Mouse (Mus musculus): ENCODE data around the gene Gm10203.
"Not testable (repeated sequence)": the region's sequence is repeated elsewhere in the genome, so short reads cannot be mapped to it uniquely, and the experiment has no call there.

Gene Gm10203

DNA sequence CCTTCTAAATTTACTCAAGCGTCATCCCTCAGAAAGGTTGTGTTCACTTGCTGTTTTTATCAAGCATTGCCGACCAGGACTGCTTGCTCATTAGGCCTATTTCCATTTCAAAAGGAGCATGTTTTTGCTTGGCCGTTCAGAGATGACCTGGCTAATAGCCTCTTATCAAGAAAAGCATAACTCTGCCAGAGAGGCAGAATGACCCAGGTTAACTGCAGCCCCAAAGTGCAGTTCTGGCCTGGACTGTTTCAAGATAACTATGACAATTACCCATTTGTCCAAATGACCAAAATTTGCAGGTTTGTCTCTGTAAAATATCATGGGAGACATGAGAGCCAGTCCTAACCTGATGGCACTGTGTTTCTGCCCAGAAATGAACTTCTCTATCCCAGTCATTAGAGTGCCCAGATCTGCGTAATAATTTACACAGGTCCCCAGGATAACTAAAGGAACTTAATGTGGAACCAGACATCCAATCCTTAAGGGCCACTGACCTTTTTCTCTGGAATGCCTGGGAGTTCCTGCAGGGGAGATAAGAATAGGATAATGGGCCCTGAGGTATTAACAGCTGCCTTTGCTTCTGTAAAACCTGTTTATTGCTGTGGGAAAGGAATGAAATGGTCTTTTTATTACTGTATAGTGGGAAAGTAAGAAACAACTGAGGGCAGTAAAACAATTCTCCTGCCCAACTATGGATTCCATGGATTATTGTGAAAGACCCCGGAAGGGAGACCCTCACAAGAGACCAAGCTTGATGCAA lies 4.6 kb downstream of the Gm10203 start:
- DNase-seq (ENCODE audit: low read depth, low spot score): no peak

DNA sequence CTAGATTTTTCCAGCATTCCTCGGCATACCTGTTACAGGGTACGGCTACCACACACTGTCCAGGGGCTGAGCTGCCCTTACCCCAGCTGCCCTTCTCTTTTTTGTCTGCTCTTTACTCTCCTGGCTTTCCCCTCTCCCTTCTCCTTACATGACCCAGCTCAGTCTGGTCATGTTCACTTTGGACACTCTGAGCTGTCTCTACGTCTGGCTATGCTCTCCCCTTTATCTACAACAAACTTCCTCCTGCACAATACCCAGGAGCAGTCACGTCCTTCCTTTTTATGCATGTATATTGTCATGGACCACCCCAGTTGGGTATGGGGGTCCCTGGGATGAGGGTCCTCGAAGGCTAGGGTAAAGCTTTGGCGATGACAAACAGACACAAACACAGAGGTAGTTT lies 5.7 kb downstream of the Gm10203 start:
- no peak for DNase-seq (ENCODE audit: low read depth, low spot score)

DNA sequence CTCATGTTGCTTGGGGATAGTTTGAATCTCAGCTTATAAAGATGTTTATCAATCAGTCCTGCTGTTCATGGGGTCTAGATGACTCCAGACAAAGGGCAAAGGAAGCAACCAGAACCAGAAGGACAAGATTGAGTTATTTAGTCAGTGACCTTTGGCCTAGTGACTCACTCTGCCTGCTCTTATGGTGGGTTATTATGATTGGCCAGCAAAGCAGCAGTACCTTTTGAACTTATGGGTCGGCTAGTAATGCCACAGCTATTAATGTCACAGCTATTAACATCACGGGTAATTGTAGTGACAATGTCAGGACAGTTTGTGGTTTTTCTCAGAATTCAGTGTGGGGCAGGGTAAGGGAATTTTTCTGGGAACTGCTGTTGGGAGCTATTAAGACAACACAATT lies 8.0 kb downstream of the Gm10203 start:
- no peak for DNase-seq (ENCODE audit: low read depth, low spot score)

DNA sequence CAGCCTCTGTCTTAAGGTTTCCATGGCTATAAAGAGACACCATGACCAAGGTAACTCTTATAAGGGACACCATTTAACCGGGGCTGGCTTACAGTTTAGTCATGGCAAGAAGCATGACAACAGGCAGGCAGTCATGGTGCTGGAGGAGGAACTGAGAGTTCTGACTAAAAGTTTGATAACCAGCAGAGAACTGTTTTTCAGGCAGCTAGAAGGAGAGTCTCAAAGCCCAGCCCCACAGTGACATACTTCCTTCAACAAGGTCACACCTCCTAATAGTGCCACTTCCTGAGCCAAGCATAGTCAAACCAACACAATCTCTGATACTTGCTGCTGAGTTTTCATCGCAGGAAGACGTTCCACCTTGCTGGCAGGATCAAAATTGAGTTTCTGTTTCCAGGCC lies 9.0 kb downstream of the Gm10203 start:
- no peak for DNase-seq (ENCODE audit: low read depth, low spot score)

- DNase-seq (ENCODE audit: low read depth, low spot score): no peak
Measured at GRCm38 (mm10) chr6:149139471-149139870, 9.5 kb downstream of the Gm10203 start, which contains the start of gene Etfbkmt. Etfbkmt (plus strand) TSS chr6:149139849.

DNA sequence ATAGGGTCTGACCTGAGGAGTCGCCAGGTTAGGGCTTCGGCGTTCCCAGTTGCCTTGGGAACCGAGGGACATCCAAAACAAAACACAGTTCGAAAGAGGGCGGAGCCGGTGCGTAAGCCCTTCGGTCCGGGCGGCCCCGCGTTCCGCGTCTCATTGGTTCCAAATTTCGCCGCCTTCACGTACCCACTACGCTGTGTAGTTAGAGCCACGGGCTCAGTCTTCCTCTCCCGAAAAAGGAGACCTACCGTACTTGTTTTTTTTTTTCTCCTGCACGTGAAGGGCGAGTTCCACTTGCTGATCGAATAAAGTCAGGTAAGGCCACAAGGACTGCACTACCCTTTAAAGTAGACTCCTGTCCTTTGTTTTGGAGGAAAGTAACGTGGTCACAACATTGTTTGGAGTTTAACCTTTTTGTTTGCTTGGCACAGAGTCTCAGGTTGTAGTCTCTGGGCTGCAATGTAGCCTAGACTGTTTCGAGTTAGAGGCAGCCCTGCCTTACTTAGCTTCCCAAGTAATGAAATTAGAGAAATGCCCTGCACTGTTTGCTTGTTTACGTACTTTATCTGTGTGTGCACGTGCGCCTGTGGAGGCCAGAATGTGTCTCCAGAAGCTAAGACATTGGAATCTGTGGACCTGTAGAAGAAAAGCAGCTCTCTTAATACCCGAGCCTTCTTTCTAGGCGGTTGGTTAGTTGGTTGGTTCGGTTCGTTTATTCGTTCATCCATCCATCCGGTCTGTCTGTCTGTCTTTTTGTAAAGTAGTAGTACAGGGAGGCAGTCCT lies 11.6 kb downstream of the Gm10203 start:
- peak; percentile 42 for DNase-seq (ENCODE audit: low read depth, low spot score)

DNA sequence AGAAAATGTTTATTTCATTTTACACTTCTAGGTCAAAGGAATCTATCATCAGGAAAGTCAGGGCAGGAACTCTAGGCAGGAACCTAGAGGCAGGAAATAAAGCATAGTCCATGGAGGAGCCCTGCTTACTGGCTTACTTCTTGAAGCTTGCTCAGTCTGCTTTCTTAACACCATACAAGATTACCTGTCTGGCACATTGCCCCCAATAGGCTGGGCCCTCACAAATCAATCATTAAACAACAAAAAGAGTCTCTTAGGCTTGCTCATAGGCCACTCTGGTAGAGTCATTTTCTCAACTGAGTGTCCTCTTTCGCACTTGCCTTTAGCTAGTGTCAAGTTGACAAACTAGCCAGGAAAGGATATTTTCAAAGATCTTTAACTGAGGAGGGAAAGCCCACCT lies 15.2 kb downstream of the Gm10203 start:
- no peak for DNase-seq (ENCODE audit: low read depth, low spot score)

DNA sequence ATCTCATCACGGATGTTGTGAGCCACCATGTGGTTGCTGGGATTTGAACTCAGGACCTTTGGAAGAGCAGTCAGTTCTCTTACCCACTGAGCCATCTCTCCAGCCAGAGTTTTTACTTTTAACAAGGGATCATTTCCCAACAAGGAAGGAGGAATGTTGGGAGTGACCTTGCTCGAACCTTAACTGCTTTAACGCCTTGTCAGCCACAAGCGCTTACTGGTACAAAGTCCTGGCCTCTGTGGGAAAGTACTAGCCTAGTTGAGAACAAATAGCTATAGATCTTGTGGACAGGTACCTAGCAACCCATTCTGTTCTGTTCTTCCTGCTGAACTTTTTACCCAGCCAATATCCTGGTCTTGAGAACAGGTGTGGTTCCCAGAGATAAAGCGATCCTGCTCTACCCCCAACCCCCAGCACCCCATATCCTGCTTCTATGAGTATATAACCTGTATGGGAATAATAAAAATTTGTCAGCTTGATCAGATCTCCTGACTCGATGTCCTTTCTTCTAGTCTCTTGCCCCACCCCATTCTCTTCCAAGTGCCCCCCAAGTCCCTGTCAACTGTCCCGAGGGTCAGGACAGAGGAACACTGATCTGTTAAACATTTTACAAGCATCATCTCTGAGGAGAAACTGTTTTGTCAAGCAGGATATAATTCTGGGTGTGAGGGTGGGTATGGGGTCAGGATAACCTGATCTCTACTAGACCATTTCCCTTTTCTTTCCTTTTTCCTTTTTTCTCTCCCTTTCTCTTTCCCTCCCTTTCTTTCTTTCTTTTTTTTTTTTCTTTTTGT lies 18.7 kb downstream of the Gm10203 start:
- no peak for DNase-seq (ENCODE audit: low read depth, low spot score)

GRCm38 (mm10) chr6:149152119-149152518 lies 22.1 kb downstream of the Gm10203 start:
- DNase-seq (ENCODE audit: low read depth, low spot score): no peak

DNA sequence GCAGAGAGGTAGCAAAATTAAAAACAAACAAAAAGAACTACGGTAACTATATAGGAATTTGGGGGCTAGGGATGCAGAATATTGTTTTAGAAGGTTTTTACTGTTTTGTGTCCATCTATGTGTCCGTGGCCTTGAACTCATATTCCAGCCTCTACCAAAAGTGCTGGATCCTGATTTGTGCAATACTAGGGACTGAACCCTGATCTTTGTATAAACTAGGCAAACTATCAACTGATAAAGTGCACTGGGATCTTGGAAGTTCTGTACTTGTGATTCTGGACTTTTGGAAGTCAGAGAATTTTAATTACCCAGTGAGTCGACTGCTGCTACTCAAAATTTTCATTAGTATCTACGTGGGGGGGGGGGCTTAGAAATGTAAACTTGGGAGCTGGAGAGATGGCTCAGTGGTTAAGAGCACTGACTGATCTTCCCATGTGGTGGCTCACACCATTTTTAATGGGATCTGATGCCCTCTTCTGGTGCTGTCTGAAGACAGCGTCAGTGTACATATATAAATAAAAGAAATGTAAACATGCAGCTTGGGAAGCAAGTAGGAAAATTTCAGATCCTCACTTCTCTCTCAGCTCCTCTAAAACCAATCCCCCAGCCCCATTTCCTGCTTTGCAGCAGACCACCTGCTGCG lies 23.6 kb downstream of the Gm10203 start:
- DNase-seq (ENCODE audit: low read depth, low spot score): no peak

GRCm38 (mm10) chr6:149154116-149155030 lies 24.4 kb downstream of the Gm10203 start:
- no peak for DNase-seq (ENCODE audit: low read depth, low spot score)

- no peak for DNase-seq (ENCODE audit: low read depth, low spot score)
Measured at GRCm38 (mm10) chr6:149155031-149155841, 25.3 kb downstream of the Gm10203 start.

DNA sequence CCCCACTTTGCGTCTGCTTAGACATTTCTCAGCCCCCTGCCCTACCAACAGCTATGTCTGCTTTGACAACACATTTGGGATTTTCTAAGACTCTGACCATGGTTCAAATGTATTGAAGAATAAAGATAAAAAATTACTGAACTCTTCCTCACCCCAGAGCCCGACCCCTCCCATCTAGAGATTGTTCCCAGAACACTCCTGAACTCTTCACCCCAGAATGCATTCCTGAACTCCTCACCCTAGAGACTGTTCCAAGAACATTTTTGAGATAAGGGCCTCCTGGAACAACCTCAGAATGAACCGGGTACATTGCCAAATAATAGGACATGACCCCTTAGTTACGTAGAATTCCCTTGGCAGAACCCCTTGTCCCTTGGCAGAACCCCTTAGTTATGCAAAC lies 37.1 kb downstream of the Gm10203 start:
- not testable (repeated sequence) for DNase-seq (ENCODE audit: low read depth, low spot score)

DNA sequence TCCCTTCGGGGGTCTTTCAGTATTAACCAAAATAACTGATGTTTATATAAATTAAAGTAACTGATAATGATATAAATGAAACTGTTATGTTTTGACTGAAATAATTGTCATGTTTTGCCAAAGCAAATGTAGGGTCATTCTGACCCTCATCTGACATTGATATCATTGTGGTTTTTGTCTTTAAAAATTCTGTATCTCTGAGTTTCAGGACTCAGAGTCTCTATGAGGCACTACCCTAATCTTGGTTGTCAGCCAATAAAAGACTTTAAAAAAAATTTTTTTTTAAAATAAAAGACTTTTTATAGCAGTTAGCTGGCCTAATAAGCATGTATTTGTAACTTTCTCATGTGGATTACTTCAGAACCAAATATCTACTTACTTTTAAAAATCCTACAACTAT lies 37.7 kb downstream of the Gm10203 start:
- DNase-seq (ENCODE audit: low read depth, low spot score): no peak

GRCm38 (mm10) chr6:149168436-149168835 lies 38.5 kb downstream of the Gm10203 start:
- DNase-seq (ENCODE audit: low read depth, low spot score): no peak

DNA sequence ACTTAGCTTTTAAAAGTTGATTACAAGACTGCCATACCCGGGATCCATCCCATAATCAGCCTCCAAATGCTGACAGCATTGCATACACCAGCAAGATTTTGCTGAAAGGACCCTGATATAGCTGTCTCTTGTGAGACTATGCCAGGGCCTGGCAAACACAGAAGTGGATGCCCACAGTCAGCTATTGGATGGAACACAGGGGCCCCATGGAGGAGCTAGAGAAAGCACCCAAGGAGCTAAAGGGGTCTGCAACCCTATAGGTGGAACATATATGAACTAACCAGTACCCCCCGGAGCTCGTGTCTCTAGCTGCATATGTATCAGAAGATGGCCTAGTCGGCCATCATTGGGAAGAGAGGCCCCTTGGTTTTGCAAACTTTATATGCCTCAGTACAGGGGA lies 40.0 kb downstream of the Gm10203 start:
- not testable (repeated sequence) for DNase-seq (ENCODE audit: low read depth, low spot score)

DNA sequence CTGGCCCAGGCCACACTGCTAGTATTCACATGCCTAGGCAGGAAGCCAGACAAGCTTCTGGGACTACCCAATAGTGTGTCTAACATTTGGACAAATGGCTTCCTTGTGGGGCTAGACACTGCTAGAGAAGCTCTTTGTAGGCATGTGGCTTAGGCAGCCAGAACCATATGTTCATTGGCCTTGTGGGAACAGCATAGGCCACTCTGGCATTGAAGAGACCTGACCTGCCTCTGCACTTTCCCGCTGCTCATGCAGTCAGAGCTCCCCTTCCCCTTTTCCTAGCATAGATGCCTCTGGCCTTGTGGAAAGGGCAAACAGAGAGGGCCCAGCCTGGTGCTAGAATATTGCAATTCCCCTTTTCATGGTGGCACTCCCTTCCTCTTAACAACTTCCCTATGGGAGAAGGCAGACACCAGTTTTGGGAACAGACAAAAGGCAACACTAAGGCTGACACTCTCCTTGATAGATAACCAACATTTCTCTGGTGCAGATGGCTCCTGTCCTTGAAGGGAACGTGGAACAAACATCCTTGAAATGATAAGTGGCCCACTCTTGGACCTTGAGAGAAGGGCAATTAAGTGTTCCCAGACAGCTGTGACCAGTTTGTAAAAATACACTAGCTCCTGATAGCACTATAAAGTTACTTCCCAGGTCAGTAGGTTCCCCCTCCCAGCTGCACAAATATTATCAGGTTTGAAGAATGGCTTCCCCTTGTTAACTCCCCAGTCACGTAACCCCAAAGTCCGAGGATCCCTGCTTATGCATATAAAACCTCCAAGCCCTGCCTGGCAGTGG lies 44.1 kb downstream of the Gm10203 start:
- no peak for DNase-seq (ENCODE audit: low read depth, low spot score)

DNA sequence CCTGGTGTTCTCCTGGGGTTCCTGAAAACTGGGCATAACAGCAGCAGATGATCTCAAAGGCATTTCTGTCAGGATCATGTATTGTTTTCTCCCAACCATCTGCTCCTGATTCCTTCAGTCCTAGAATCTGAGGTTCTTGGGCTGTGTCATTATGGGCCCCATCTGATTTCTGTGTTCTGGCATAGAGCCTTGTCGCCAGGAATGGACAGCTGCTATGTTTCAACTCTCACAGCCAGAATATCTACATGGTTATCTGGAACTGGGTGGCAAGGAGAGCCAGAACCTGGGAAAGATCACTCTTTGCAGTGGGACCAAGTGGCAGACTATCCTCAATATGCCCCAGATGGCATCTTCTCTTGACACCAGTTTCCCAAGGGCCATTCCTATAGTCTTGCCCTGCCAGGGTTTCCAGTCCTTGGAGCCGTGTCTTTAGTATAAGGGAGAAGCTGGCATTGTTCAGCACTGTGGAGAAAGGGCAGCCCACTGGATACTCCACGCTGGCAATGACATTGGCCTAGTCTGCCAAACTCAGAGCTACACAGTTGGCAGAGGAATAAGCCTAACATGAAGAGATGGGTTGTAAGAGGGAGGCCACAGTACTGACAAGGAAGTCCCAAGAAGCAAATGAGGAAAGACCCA lies 45.1 kb downstream of the Gm10203 start:
- no peak for DNase-seq (ENCODE audit: low read depth, low spot score)
